Mouse (Mus musculus) liver, adult 2 months (tissue): ENCODE results near the gene Kat8.
A peak's percentile ranks its signal among the peaks of the same experiment; 100 is the strongest.

Experiments
- CTCF ChIP-seq: fragments of 200-500 bp; IDR thresholded peaks from 2 replicates; pipeline ENCODE4 v1.5.1; 2011; ENCODE audit warnings: low read depth, low read length, control low read depth
- POLR2A ChIP-seq: fragments of 200-500 bp; IDR thresholded peaks from 2 replicates; pipeline ENCODE4 v1.6.1; 2011; ENCODE audit warnings: low read length, control low read depth; ENCODE audit not compliant: insufficient read depth; ENCODE audit errors: extremely low read depth

DNA sequence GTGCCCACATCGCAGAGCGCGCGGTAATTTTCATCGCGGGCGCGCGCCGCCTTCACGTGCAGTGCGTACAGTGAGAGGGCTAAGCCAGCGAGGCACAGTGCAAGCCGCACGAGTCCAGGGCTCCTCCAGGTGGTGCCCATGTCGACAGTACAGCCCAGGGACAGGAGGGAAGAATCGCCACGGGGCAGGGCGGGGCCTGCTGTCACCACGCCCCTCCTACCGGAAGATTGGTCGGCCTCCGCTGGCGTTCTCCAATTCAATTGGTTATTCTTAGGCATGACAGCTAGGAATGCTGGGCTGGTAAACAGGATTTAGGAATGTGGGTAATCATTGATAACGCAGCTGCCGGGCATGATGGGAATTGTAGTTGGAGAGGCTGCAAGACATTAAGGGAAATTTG lies 16.9 kb upstream of the Kat8 start, which contains the start of the genes Gm21974 and Vkorc1:
- TF ChIP-seq CTCF = peak; percentile 52
- peak; percentile 97 for TF ChIP-seq POLR2A
